Mouse (Mus musculus) thymus, postnatal 10 days (tissue): ENCODE data around the gene Gm21319.
"Not testable (repeated sequence)": the region's sequence is repeated elsewhere in the genome, so short reads cannot be mapped to it uniquely, and the experiment has no call there.

Experiments used
- DNase-seq, 2 experiments: peaks; one replicate each; pipeline ENCODE4 v3.0.0; 2021; ENCODE audit warnings: low spot score in 2 of 2

Gene Gm21319

GRCm38 (mm10) chr12:87775655-87776054 is at the start of gene Gm21319:
Gene Gm21319, minus strand, starts transcription at chr12:87775755.
- DNase-seq: not testable (repeated sequence)

- not testable (repeated sequence) for DNase-seq
These were observed 40.7 kb upstream of the Gm21319 start, which contains the start of gene BB287469 for GRCm38 (mm10) chr12:87816277-87816676. Gene BB287469, plus strand, starts transcription at chr12:87816577.

- not testable (repeated sequence) for DNase-seq
These were observed 22.4 kb upstream of the Gm21319 start for GRCm38 (mm10) chr12:87797971-87798370.

GRCm38 (mm10) chr12:87795212-87795611 is 19.7 kb upstream of the Gm21319 start, which contains the start of gene Gm21936:
Gene Gm21936, plus strand, starts transcription at chr12:87795512.
- DNase-seq: not testable (repeated sequence)
